Mouse (Mus musculus) embryonic facial prominence, embryonic 12.5 days (tissue): ENCODE results near the gene Tnfsf13. TPM values are rescaled to one million over a fixed set of nuclear protein-coding genes. Genes with fewer than 3 reads are reported as not detected.
"Not testable (repeated sequence)": the region's sequence is repeated elsewhere in the genome, so short reads cannot be mapped to it uniquely, and the experiment has no call there.

Experiments
- ATAC-seq: fragments of 200-750 bp; cut with Nextera tagmentation; 2 replicates; pipeline ENCODE4 v1.8.0; 2017; ENCODE audit not compliant: insufficient number of reproducible peaks, insufficient read depth, low FRiP score, low TSS enrichment
- H3K27ac ChIP-seq: fragments of 300-500 bp; sonication (generic); 2 replicates; pipeline ENCODE4 v1.5.1; 2016; ENCODE audit warnings: mild to moderate bottlenecking
- H3K27me3 ChIP-seq: fragments of 300-500 bp; sonication (generic); 2 replicates; pipeline ENCODE4 v1.6.1; 2016; ENCODE audit warnings: mild to moderate bottlenecking, moderate library complexity
- H3K36me3 ChIP-seq: fragments of 300-500 bp; sonication (generic); 2 replicates; pipeline ENCODE4 v1.6.1; 2016; ENCODE audit warnings: mild to moderate bottlenecking
- H3K4me1 ChIP-seq: fragments of 300-500 bp; sonication (generic); 2 replicates; pipeline ENCODE4 v1.6.1; 2016
- H3K4me2 ChIP-seq: fragments of 300-500 bp; sonication (generic); replicated peaks from 2 replicates; pipeline ENCODE4 v1.6.1; 2016; ENCODE audit warnings: mild to moderate bottlenecking, moderate library complexity
- H3K4me3 ChIP-seq: fragments of 300-500 bp; sonication (generic); 2 replicates; pipeline ENCODE4 v1.5.1; 2016; ENCODE audit warnings: mild to moderate bottlenecking
- H3K9ac ChIP-seq: fragments of 300-500 bp; sonication (generic); 2 replicates; pipeline ENCODE4 v1.6.1; 2016; ENCODE audit warnings: mild to moderate bottlenecking, moderate library complexity
- H3K9me3 ChIP-seq: fragments of 300-500 bp; sonication (generic); 2 replicates; pipeline ENCODE4 v1.6.1; 2016; ENCODE audit warnings: mild to moderate bottlenecking, moderate library complexity
- WGBS: fragments of 180-500 bp; shearing (Covaris S2); methylation state at CpG from one replicate; pipeline ENCODE4 v1.1.7; 2016; 5-methylcytosine and 5-hydroxymethylcytosine counted together
- polyA plus RNA-seq: library from polyadenylated mRNA; unstranded; fragments of >200 nt; fragmentation: Nextera tagmentation; extraction: Ambion mirVana; gene quantifications from 2 replicates; pipeline ENCODE4 v1.2.1, GENCODE M21; 2016

Tnfsf13 gene
- 0.50 TPM in 2 replicates for polyA plus RNA-seq

DNA sequence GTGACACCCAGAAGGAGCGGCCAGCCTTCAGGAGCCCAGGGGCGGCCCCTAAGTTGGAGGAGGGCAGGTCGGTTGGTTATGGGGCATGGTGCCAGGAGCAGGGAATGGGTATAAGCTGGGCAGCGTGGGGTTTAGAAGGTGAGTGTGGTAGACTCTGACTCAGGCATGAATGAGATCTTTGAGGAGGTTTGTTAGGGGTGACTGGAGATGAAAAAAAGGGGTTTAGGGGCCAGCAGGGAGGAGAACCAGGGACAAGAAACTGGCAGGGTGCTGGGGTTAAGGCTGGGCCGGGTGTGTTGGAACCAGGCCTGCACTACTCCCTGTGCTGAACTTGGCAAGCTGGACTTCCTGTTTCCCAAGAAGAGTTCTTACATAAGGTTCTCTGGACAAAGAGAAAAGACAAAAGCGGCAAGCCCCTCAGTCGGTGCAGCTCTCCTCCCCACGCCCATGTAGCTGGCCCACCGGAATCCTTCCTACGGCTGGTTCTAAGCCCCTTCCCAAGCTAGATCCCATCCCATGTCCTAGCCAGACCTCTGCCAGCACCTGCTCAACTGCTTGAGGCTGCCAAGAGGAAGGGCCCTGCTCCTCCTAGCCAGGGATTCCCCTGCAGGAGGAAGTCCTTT is at the start of gene Tnfsf13:
Gene Tnfsf13, minus strand, starts transcription at position 259 of the 623 bp plus-strand sequence.
- no peak for ATAC-seq
- peak within 1 kb of the TSS; percentile 54; the same call in 1 of the 2 replicates for H3K27ac ChIP-seq
- no peak within 1 kb of the TSS for H3K4me2 ChIP-seq

DNA sequence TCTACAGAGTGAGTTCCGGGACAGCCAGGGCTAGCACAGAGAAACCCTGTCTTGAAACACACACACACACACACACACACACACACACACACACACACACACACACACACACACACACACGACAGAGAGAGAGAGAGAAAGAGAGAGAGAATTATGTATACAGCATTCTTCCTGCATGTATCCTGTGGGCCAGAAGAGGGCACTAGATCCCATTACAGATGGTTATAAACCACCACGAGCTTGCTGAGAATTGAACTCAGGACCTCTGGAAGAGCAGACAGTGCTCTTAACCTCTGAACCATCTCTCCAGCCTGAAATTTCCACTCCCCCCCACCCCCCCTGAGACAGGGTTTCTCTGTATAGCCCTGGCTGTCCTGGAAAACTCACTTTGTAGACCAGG is 45.8 kb upstream of the Tnfsf13 start:
- not testable (repeated sequence) for H3K9me3 ChIP-seq, H3K9ac ChIP-seq, H3K4me3 ChIP-seq, H3K27me3 ChIP-seq, H3K4me1 ChIP-seq, H3K27ac ChIP-seq, ATAC-seq, H3K4me2 ChIP-seq
- WGBS, result 89% methylated on average over 2 of the region's 3 CpGs
- H3K36me3 ChIP-seq, result peaks cover 29% of the 10 kb centered on the region

More for the DNA sequence above, at the start of gene Tnfsf13:
- H3K9ac ChIP-seq, result 0 out of 2 replicates have a peak within 1 kb of the TSS, but pooled peaks have one; percentile 15
- no peaks in the 10 kb centered on the region for H3K9me3 ChIP-seq
- H3K4me1 ChIP-seq, result peaks cover 19% of the 10 kb centered on the region
- no peak within 1 kb of the TSS for H3K4me3 ChIP-seq
- H3K27me3 ChIP-seq, result no peaks in the 10 kb centered on the region
- no peaks in the 10 kb centered on the region for H3K36me3 ChIP-seq
- 73% methylated on average over 10 of the region's 10 CpGs for WGBS

DNA sequence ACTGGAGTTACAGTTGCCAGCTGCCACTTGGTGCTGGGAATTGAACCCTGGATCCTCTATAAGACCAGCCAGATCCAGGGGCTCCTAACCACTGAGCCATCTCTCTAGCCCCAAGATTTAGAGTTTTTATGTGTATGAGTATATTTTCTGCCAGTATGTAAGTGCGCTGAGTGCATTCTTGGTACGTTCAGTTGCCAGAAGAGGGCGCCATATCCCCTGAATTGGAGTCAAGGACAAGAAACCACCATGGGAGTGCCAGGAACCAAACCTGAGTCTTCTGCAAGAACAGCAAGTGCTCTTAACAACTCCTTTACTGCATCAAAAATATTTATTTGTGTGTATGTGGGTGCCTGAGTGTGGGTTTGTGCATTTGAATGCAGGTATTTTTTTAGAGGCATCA is 43.5 kb upstream of the Tnfsf13 start:
- no peak for ATAC-seq
- H3K4me2 ChIP-seq, result no peak overlapping the region
- no peaks in the 10 kb centered on the region for H3K9me3 ChIP-seq
- H3K9ac ChIP-seq, result no peak overlapping the region
- no peak overlapping the region for H3K4me3 ChIP-seq
- no peaks in the 10 kb centered on the region for H3K27me3 ChIP-seq
- 22% methylated on average over 3 of the region's 3 CpGs for WGBS
- no peaks in the 10 kb centered on the region for H3K4me1 ChIP-seq
- H3K27ac ChIP-seq, result no peak overlapping the region
- H3K36me3 ChIP-seq, result peaks cover 6% of the 10 kb centered on the region

DNA sequence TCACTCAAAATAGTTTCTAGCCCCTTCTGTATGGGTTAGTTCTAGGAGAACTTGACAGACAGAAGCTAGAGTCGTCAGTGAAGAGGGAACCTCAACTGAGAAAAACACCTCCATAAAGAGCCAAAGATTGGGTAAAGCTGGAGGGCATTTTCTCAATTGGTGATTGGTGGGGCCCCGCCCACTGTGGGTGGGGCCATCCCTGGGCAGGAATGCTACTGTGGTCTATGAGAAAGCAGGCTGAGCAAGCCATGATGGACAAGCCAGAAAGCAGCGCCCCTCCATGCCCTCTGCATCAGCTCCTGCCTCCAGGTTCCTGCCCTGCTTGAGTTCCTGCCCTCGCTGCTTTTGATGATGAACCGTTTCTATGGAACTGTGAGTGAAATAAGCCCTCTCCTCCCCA is 40.4 kb upstream of the Tnfsf13 start:
- Histone ChIP-seq H3K4me2 (no peak overlapping the region), H3K9ac (no peak overlapping the region), H3K4me1 (no peaks in the 10 kb centered on the region), H3K4me3 (no peak overlapping the region), H3K27me3 (no peaks in the 10 kb centered on the region), H3K27ac (no peak overlapping the region), H3K9me3 (no peaks in the 10 kb centered on the region), H3K36me3 (no peaks in the 10 kb centered on the region)
- WGBS, result 34% methylated on average over 5 of the region's 5 CpGs
- ATAC-seq, result no peak

DNA sequence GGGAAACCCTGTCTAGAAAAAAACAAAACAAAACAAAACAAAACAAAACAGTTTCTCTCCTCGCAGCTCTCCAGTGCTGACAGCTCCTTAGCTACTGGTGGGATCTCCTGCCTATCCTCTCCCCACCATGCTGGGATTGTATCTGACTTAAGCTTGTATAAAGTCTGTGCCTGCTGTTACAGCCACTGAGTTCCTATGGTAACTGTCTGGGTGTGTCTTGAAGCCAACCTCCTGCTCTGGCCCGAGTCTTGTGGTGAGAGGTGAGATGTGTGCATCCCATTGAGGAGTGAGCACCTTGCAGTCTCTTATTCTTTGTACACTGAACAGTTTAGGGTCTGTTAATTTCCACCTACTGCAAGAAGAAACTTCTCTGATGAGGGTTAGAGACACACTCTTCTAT is 37.5 kb upstream of the Tnfsf13 start:
- no peaks in the 10 kb centered on the region for H3K4me1 ChIP-seq
- 49% methylated on average over 2 of the region's 2 CpGs for WGBS
- H3K9me3 ChIP-seq, result no peaks in the 10 kb centered on the region
- no peak overlapping the region for H3K4me2 ChIP-seq
- no peak overlapping the region for H3K4me3 ChIP-seq
- H3K36me3 ChIP-seq, result no peaks in the 10 kb centered on the region
- H3K9ac ChIP-seq, result no peak overlapping the region
- no peak overlapping the region for H3K27ac ChIP-seq
- ATAC-seq, result no peak
- no peaks in the 10 kb centered on the region for H3K27me3 ChIP-seq

DNA sequence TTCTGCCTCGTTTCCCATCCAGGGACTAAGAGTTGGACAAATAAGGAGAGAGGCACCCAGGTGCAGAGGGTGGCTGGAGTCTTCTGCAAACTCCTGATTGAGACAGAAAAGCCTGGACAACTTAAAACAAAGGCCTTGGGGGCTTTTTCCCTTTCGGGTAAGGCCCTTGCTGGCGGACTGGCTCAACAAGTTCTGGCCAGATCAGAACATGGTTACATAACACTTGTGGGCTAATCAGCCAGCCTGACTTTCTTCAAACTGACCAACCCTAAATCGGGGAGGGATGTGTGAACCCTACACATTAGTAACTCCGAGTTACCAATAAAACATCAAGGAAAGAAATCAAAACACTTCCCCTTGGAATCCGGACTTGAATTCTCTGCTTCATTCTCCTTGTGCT is 35.3 kb upstream of the Tnfsf13 start:
- WGBS, result 72% methylated on average over 6 of the region's 6 CpGs
- Histone ChIP-seq H3K27ac (no peak overlapping the region), H3K9ac (no peak overlapping the region), H3K9me3 (no peaks in the 10 kb centered on the region), H3K36me3 (no peaks in the 10 kb centered on the region), H3K4me2 (no peak overlapping the region), H3K4me1 (peaks cover 5% of the 10 kb centered on the region), H3K4me3 (no peak overlapping the region), H3K27me3 (no peaks in the 10 kb centered on the region)
- no peak for ATAC-seq

DNA sequence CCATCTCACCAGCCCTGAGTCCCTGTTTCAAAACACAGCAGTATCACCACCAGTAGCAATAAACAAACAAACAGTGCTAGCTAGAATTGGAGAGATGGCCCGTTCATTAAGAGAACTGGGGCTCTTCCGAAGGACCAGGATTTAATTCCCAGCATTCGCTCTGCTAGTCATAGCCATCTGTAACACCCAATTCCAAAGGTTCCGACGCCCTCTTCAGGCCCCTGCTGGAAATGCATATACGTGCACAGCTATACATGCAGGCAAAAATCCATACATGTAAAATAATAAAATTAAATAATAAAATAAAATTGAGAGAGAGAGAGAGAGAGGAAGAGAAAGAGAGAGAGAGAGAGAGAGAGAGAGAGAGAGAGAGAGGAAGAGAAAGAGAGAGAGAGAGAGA is 33.8 kb upstream of the Tnfsf13 start:
- H3K27ac ChIP-seq, result no peak overlapping the region
- 67% methylated on average over 6 of the region's 6 CpGs for WGBS
- H3K4me3 ChIP-seq, result no peak overlapping the region
- H3K36me3 ChIP-seq, result no peaks in the 10 kb centered on the region
- ATAC-seq, result no peak
- H3K4me2 ChIP-seq, result no peak overlapping the region
- H3K4me1 ChIP-seq, result peaks cover 18% of the 10 kb centered on the region
- H3K9ac ChIP-seq, result no peak overlapping the region
- H3K27me3 ChIP-seq, result no peaks in the 10 kb centered on the region
- no peaks in the 10 kb centered on the region for H3K9me3 ChIP-seq

DNA sequence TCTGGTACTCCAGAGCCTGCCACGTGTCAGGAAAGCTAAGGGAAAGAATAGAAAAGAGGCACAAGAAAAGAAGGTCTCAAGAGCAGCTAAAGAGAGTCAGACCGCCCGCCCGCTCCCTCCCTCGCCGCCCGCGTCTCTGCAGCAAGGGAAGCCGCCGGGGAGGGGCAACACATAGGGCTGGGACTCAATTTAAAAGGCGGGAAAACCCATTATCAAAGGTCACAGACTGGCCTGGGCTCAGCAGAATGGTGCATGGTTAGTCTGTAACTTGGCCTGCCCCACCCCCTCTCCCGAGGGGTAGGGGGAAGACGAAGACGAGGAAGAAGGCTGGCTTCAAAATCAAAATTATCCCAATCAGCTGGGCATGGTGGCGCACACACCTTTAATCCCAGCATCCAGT is 33.1 kb upstream of the Tnfsf13 start:
- 0 out of 2 replicates have a peak overlapping the region, but pooled peaks have one; percentile 25 for H3K9ac ChIP-seq
- 16% methylated on average over 15 of the region's 15 CpGs for WGBS
- no peaks in the 10 kb centered on the region for H3K9me3 ChIP-seq
- H3K27me3 ChIP-seq, result no peaks in the 10 kb centered on the region
- no peak overlapping the region for H3K4me3 ChIP-seq
- H3K27ac ChIP-seq, result no peak overlapping the region
- no peak for ATAC-seq
- peaks cover 21% of the 10 kb centered on the region for H3K4me1 ChIP-seq
- H3K36me3 ChIP-seq, result no peaks in the 10 kb centered on the region
- peak overlapping the region; percentile 28 for H3K4me2 ChIP-seq

DNA sequence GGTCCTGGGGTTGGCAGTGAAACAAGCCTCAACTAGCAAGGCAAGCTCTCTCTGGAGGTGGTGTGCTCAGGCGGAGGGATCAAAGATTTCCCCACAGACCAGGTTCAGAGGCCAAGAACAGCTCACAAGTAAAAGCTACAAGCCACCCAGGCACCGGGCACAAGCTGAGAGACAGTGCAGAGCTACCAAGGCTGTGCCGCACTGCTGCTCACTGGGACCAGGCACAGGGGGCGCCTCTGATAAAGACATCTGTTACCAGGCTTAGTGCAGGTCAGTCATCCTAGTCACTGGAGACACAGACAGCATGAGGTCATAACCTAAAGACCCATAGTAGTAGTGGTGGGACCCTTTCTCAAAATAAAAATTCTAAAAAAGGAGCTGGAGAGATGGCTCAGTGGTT is 31.4 kb upstream of the Tnfsf13 start:
- Histone ChIP-seq H3K27me3 (no peaks in the 10 kb centered on the region), H3K4me1 (peaks cover 26% of the 10 kb centered on the region), H3K4me3 (no peak overlapping the region), H3K4me2 (no peak overlapping the region), H3K27ac (no peak overlapping the region), H3K9me3 (no peaks in the 10 kb centered on the region), H3K36me3 (no peaks in the 10 kb centered on the region), H3K9ac (no peak overlapping the region)
- ATAC-seq, result no peak
- 61% methylated on average over 4 of the region's 4 CpGs for WGBS

DNA sequence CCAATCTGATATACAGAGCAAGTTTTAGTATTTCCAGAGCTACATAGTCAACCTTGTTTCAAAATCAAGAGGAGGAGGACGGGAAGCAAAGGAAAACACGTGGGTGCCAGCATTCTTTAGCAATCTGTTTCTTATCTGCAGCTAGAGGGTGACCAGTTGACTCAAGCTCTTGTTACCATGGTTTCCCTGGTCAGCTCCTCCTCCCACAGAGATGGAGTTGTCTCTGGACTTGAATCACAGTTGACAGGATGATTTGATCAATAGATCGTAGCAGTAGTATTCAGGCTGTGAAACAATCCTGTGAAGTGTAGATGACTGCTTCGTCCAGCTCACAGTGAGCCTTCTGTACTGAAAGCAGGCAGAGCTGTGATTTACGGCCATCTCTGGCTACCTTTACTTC is 30.3 kb upstream of the Tnfsf13 start:
- WGBS, result 13% methylated on average over 5 of the region's 5 CpGs
- ATAC-seq, result no peak
- Histone ChIP-seq H3K27ac (peak overlapping the region; percentile 50), H3K4me1 (peaks cover 26% of the 10 kb centered on the region), H3K9me3 (no peaks in the 10 kb centered on the region), H3K9ac (no peak overlapping the region), H3K36me3 (no peaks in the 10 kb centered on the region), H3K27me3 (no peaks in the 10 kb centered on the region), H3K4me3 (no peak overlapping the region), H3K4me2 (no peak overlapping the region)

DNA sequence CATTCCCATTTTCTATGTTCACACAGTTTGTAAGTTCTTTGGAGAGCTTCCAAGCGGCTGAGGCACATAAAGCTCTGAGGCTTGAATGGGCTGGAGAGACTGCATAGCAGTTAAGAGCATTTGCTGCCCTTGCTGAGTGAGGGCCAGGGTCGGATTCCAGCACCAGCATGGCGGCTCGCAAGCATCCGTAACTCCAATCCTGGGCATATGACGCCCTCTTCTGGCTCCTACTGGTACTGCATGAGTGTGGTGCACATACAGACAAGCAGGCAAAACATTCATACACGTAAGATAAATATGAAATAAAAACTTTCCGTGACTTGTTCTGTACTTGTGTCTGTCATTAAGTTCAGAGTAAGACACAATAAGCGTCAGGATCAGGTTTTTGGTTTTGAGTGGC is 29.9 kb upstream of the Tnfsf13 start:
- H3K4me2 ChIP-seq, result no peak overlapping the region
- no peaks in the 10 kb centered on the region for H3K36me3 ChIP-seq
- no peaks in the 10 kb centered on the region for H3K9me3 ChIP-seq
- H3K4me3 ChIP-seq, result no peak overlapping the region
- no peaks in the 10 kb centered on the region for H3K27me3 ChIP-seq
- H3K4me1 ChIP-seq, result peaks cover 26% of the 10 kb centered on the region
- no peak for ATAC-seq
- no peak overlapping the region for H3K9ac ChIP-seq
- WGBS, result 47% methylated on average over 9 of the region's 9 CpGs
- H3K27ac ChIP-seq, result 0 out of 2 replicates have a peak overlapping the region, but pooled peaks have one; percentile 50

DNA sequence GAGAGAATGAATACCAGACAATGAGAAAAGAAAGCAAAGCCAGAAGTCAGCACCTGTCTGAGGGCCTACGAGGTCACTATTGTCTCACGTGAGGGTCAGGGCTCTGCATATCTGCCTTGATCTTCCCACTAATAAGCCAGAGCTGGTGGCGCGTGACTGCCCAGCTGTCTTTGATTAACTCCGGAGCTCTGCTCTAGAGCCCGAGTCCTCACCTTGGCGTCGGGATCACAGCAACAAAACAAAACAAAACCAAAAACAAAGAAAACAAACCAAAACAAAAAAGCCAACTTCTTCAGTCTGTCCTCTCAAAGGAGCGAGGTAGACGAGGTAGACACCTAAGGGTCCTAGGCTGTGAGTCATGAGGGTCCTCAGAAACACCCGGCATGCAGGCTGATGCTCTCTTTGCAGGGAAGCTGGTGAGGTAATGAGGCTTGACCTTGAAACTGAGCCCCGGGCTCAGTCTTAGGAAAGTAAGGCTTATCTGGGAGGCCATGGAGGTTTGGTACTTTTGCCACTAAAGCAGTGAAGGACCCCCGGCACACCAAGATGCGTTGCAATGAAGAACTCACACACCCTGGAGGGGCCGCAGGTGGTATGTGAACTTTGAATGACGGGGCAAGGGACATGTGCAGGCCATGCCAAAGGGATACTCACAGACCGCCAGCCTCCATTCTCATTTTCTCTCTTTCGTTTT is 29.2 kb upstream of the Tnfsf13 start:
- no peak overlapping the region for H3K4me3 ChIP-seq
- 0 out of 2 replicates have a peak overlapping the region, but pooled peaks have one; percentile 36 for H3K27ac ChIP-seq

More for the DNA sequence above, 29.2 kb upstream of the Tnfsf13 start:
- WGBS, result 36% methylated on average over 18 of the region's 18 CpGs
- H3K9me3 ChIP-seq, result no peaks in the 10 kb centered on the region
- H3K27me3 ChIP-seq, result no peaks in the 10 kb centered on the region
- H3K9ac ChIP-seq, result no peak overlapping the region
- H3K4me1 ChIP-seq, result peaks cover 29% of the 10 kb centered on the region
- H3K36me3 ChIP-seq, result no peaks in the 10 kb centered on the region
- ATAC-seq, result no peak
- H3K4me2 ChIP-seq, result no peak overlapping the region
